Mouse (Mus musculus): ENCODE results near the gene Olfr147. TPM values are rescaled to one million over a fixed set of nuclear protein-coding genes. Genes with fewer than 3 reads are reported as not detected.
"Not testable (repeated sequence)": the region's sequence is repeated elsewhere in the genome, so short reads cannot be mapped to it uniquely, and the experiment has no call there.

Olfr147 gene
- not detected in 2 replicates for polyA plus RNA-seq (2012; ENCODE audit: insufficient read depth, insufficient read length, low replicate concordance, missing spikeins)

DNA sequence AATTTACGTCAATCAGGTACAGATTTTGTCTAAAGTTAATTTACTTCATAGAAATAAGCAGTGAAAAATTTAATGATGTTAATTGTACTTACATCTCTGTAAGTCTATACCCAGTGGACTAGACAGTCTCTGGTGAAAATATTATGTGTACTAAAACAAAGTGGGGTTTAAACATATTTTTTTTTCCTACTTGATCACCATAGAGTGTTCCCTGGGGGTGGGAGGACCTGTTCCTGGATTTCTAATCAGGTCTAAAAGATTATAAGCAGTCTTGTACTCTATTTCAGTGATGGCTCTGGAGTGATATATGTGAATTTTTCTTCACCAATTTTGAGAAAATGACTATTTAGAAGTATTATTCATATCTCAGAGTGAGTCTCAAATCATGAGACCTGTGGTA lies at the start of gene Olfr147:
Gene Olfr147, plus strand, starts transcription at position 301 of the 400 bp plus-strand sequence.
- no peaks in the 10 kb centered on the region for H3K4me1 ChIP-seq (ENCODE audit: control insufficient read depth, insufficient read depth, low read length)
- H3K4me3 ChIP-seq (ENCODE audit: insufficient read depth, low read depth, low read length), result no peak within 1 kb of the TSS
- WGBS, result 87% methylated on average over 1 of the region's 1 CpGs
- H3K27ac ChIP-seq (ENCODE audit: insufficient read depth, low read depth, low read length), result no peak within 1 kb of the TSS
- no peak for TF ChIP-seq CTCF (IDR thresholded peaks at IDR 0.05; ENCODE audit: insufficient read depth, low read depth, low read length)
- no peak for TF ChIP-seq POLR2A (IDR thresholded peaks at IDR 0.05; ENCODE audit: insufficient read depth, low read depth, low read length)

DNA sequence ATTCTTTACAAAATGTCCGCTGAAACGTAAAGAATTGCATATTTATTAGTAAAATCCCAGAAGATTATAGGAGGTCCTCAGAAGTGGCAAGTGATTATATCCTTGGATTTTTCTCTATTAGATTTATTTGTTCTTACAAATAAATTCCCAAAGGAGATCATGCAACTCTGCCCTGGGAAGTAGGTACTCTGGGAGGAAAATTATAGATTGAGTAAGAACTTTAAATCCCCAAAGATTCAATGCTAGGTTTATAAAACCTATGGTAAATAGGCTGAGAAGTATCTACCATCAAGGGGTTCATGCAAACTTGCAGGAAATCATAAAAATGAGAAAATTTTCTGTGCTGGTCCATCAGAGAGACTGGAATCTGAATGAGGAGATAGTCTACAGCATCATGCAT lies 34.9 kb upstream of the Olfr147 start, which contains the start of gene Olfr250:
Gene Olfr250, plus strand, starts transcription at position 301 of the 400 bp plus-strand sequence.
- Histone ChIP-seq H3K4me3 (ENCODE audit: insufficient read depth, low read depth, low read length) (no peak within 1 kb of the TSS), H3K4me1 (ENCODE audit: control insufficient read depth, insufficient read depth, low read length) (no peaks in the 10 kb centered on the region), H3K27ac (ENCODE audit: insufficient read depth, low read depth, low read length) (no peak within 1 kb of the TSS)
- TF ChIP-seq CTCF (IDR thresholded peaks at IDR 0.05; ENCODE audit: insufficient read depth, low read depth, low read length) (no peak), POLR2A (IDR thresholded peaks at IDR 0.05; ENCODE audit: insufficient read depth, low read depth, low read length) (no peak)
- 95% methylated on average over 2 of the region's 2 CpGs for WGBS

DNA sequence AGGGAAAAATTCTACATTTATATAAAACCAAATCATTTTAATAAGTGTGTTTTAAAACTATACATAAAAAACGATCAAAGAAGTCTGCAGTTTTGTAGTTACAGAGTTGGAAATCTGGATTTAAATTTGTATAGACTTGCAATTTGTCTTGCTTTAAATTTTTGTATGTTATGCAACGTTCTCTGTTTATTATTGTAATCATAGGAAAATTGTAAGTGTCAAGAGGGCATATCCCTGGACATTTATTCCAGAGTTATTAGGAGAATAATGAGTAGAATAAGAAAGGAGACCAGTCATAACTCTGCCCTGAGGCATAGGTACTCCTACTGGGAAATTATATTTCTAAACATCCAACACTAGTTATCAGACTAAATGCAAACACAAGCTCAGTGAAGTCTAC lies 24.7 kb upstream of the Olfr147 start, which contains the start of gene Olfr251:
Gene Olfr251, plus strand, starts transcription at position 301 of the 400 bp plus-strand sequence.
- WGBS, result 63% methylated on average over 2 of the region's 2 CpGs
- Histone ChIP-seq H3K27ac (ENCODE audit: insufficient read depth, low read depth, low read length) (no peak within 1 kb of the TSS), H3K4me3 (ENCODE audit: insufficient read depth, low read depth, low read length) (no peak within 1 kb of the TSS), H3K4me1 (ENCODE audit: control insufficient read depth, insufficient read depth, low read length) (no peaks in the 10 kb centered on the region)
- no peak for TF ChIP-seq CTCF (IDR thresholded peaks at IDR 0.05; ENCODE audit: insufficient read depth, low read depth, low read length)
- TF ChIP-seq POLR2A (IDR thresholded peaks at IDR 0.05; ENCODE audit: insufficient read depth, low read depth, low read length), result no peak

GRCm38 (mm10) chr9:38407502-38407901 lies 6.0 kb downstream of the Olfr147 start:
- not testable (repeated sequence) for H3K27ac ChIP-seq (ENCODE audit: insufficient read depth, low read depth, low read length); H3K4me1 ChIP-seq (ENCODE audit: control insufficient read depth, insufficient read depth, low read length); H3K4me3 ChIP-seq (ENCODE audit: insufficient read depth, low read depth, low read length)
- WGBS, result 86% methylated on average over 3 of the region's 3 CpGs

GRCm38 (mm10) chr9:38413502-38413901 lies 12.0 kb downstream of the Olfr147 start:
- 95% methylated on average over 14 of the region's 14 CpGs for WGBS
- H3K27ac ChIP-seq (ENCODE audit: insufficient read depth, low read depth, low read length); H3K4me3 ChIP-seq (ENCODE audit: insufficient read depth, low read depth, low read length); H3K4me1 ChIP-seq (ENCODE audit: control insufficient read depth, insufficient read depth, low read length): not testable (repeated sequence)

DNA sequence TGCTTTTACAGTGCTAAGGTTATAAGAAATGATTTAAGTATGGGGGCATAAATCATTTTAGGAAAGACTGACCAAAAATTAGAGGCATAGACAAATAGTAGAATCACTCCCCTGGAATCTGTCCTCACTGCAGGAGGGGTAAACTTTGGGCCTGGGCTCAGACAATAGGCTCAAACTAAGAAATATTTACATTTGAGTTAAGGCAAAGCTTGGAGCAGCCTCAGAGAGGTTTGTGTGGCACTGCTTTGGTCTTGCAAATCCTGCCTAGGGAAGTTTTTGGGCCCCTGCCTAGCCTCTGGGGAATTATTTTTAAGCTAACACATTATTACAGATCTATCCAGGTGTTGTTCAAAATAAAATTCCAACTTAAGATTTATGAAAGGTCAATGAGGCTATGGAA lies 22.3 kb downstream of the Olfr147 start:
- no peaks in the 10 kb centered on the region for H3K4me1 ChIP-seq (ENCODE audit: control insufficient read depth, insufficient read depth, low read length)
- H3K27ac ChIP-seq (ENCODE audit: insufficient read depth, low read depth, low read length), result no peak overlapping the region
- TF ChIP-seq POLR2A (IDR thresholded peaks at IDR 0.05; ENCODE audit: insufficient read depth, low read depth, low read length) (no peak), CTCF (IDR thresholded peaks at IDR 0.05; ENCODE audit: insufficient read depth, low read depth, low read length) (no peak)
- no peak overlapping the region for H3K4me3 ChIP-seq (ENCODE audit: insufficient read depth, low read depth, low read length)

- Histone ChIP-seq H3K4me1 (ENCODE audit: control insufficient read depth, insufficient read depth, low read length) (no peaks in the 10 kb centered on the region), H3K4me3 (ENCODE audit: insufficient read depth, low read depth, low read length) (no peak overlapping the region), H3K27ac (ENCODE audit: insufficient read depth, low read depth, low read length) (no peak overlapping the region)
- TF ChIP-seq POLR2A (IDR thresholded peaks at IDR 0.05; ENCODE audit: insufficient read depth, low read depth, low read length) (no peak), CTCF (IDR thresholded peaks at IDR 0.05; ENCODE audit: insufficient read depth, low read depth, low read length) (no peak)
- WGBS, result 55% methylated on average over 1 of the region's 1 CpGs
These were observed 25.5 kb downstream of the Olfr147 start for GRCm38 (mm10) chr9:38427026-38427425.

DNA sequence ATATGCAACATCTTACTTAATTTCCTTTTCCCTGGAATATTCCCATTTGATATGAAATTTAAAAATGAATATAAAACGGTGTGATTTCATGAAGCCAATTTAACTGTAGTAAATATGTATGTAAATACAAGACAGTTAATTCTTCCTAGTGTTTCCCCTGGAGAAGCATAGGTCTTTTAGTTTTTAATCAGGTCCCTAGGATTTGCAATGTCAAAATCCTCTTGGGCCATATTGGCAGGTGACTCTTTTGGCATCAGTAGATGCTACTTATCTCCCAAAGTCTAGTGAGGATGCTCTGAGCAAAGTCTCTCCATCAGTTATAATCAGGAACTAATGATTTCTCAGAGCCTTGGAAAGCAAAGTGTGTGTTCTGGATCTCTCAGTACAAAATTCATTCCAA lies 27.7 kb downstream of the Olfr147 start, which contains the start of gene Olfr901:
Gene Olfr901, plus strand, starts transcription at position 301 of the 400 bp plus-strand sequence.
- Histone ChIP-seq H3K27ac (ENCODE audit: insufficient read depth, low read depth, low read length) (no peak within 1 kb of the TSS), H3K4me3 (ENCODE audit: insufficient read depth, low read depth, low read length) (no peak within 1 kb of the TSS), H3K4me1 (ENCODE audit: control insufficient read depth, insufficient read depth, low read length) (no peaks in the 10 kb centered on the region)
- WGBS, result 91% methylated on average over 1 of the region's 1 CpGs
- TF ChIP-seq POLR2A (IDR thresholded peaks at IDR 0.05; ENCODE audit: insufficient read depth, low read depth, low read length) (no peak), CTCF (IDR thresholded peaks at IDR 0.05; ENCODE audit: insufficient read depth, low read depth, low read length) (no peak)

GRCm38 (mm10) chr9:38447352-38447751 lies 45.9 kb downstream of the Olfr147 start, which contains the start of gene Olfr902:
Gene Olfr902, plus strand, starts transcription at chr9:38447652.
- TF ChIP-seq CTCF (IDR thresholded peaks at IDR 0.05; ENCODE audit: insufficient read depth, low read depth, low read length) (no peak), POLR2A (IDR thresholded peaks at IDR 0.05; ENCODE audit: insufficient read depth, low read depth, low read length) (no peak)
- Histone ChIP-seq H3K4me1 (ENCODE audit: control insufficient read depth, insufficient read depth, low read length) (no peaks in the 10 kb centered on the region), H3K4me3 (ENCODE audit: insufficient read depth, low read depth, low read length) (no peak within 1 kb of the TSS), H3K27ac (ENCODE audit: insufficient read depth, low read depth, low read length) (no peak within 1 kb of the TSS)
- WGBS, result 93% methylated on average over 5 of the region's 5 CpGs

Other genes starting within 250 kb of the Olfr147 start
- not detected in 2 replicates for gene Olfr891, start 220.9 kb upstream of the Olfr147 start, polyA plus RNA-seq (2012; ENCODE audit: insufficient read depth, insufficient read length, low replicate concordance, missing spikeins)
- not detected in 2 replicates for gene Olfr893, start 193.3 kb upstream of the Olfr147 start, polyA plus RNA-seq (2012; ENCODE audit: insufficient read depth, insufficient read length, low replicate concordance, missing spikeins)
- not detected in 2 replicates for gene Olfr894, start 183.6 kb upstream of the Olfr147 start, polyA plus RNA-seq (2012; ENCODE audit: insufficient read depth, insufficient read length, low replicate concordance, missing spikeins)
- gene Olfr143, start 148.9 kb upstream of the Olfr147 start, polyA plus RNA-seq (2012; ENCODE audit: insufficient read depth, insufficient read length, low replicate concordance, missing spikeins), result not detected in 2 replicates
- gene Olfr895, start 133.8 kb upstream of the Olfr147 start, polyA plus RNA-seq (2012; ENCODE audit: insufficient read depth, insufficient read length, low replicate concordance, missing spikeins), result not detected in 2 replicates
- gene Olfr896-ps1, start 110.6 kb upstream of the Olfr147 start, polyA plus RNA-seq (2012; ENCODE audit: insufficient read depth, insufficient read length, low replicate concordance, missing spikeins), result not detected in 2 replicates
- not detected in 2 replicates for gene Olfr25, start 72.6 kb upstream of the Olfr147 start, polyA plus RNA-seq (2012; ENCODE audit: insufficient read depth, insufficient read length, low replicate concordance, missing spikeins)
- not detected in 2 replicates for gene Olfr898, start 53.3 kb upstream of the Olfr147 start, polyA plus RNA-seq (2012; ENCODE audit: insufficient read depth, insufficient read length, low replicate concordance, missing spikeins)
- gene Olfr250, start 34.8 kb upstream of the Olfr147 start, polyA plus RNA-seq (2012; ENCODE audit: insufficient read depth, insufficient read length, low replicate concordance, missing spikeins), result not detected in 2 replicates
- not detected in 2 replicates for gene Olfr251, start 24.6 kb upstream of the Olfr147 start, polyA plus RNA-seq (2012; ENCODE audit: insufficient read depth, insufficient read length, low replicate concordance, missing spikeins)
- gene Olfr901, start 27.8 kb downstream of the Olfr147 start, polyA plus RNA-seq (2012; ENCODE audit: insufficient read depth, insufficient read length, low replicate concordance, missing spikeins), result not detected in 2 replicates
- gene Olfr902, start 46.0 kb downstream of the Olfr147 start, polyA plus RNA-seq (2012; ENCODE audit: insufficient read depth, insufficient read length, low replicate concordance, missing spikeins), result not detected in 2 replicates
- not detected in 2 replicates for gene Olfr904, start 61.4 kb downstream of the Olfr147 start, polyA plus RNA-seq (2012; ENCODE audit: insufficient read depth, insufficient read length, low replicate concordance, missing spikeins)
- not detected in 2 replicates for gene Olfr905, start 69.4 kb downstream of the Olfr147 start, polyA plus RNA-seq (2012; ENCODE audit: insufficient read depth, insufficient read length, low replicate concordance, missing spikeins)
- not detected in 2 replicates for gene Olfr906, start 85.4 kb downstream of the Olfr147 start, polyA plus RNA-seq (2012; ENCODE audit: insufficient read depth, insufficient read length, low replicate concordance, missing spikeins)
- not detected in 2 replicates for gene Olfr907, start 94.1 kb downstream of the Olfr147 start, polyA plus RNA-seq (2012; ENCODE audit: insufficient read depth, insufficient read length, low replicate concordance, missing spikeins)
- not detected in 2 replicates for gene Olfr911-ps1, start 119.9 kb downstream of the Olfr147 start, polyA plus RNA-seq (2012; ENCODE audit: insufficient read depth, insufficient read length, low replicate concordance, missing spikeins)
- gene Olfr910, start 136.2 kb downstream of the Olfr147 start, polyA plus RNA-seq (2012; ENCODE audit: insufficient read depth, insufficient read length, low replicate concordance, missing spikeins), result not detected in 2 replicates
- not detected in 2 replicates for gene Olfr912, start 178.5 kb downstream of the Olfr147 start, polyA plus RNA-seq (2012; ENCODE audit: insufficient read depth, insufficient read length, low replicate concordance, missing spikeins)
- gene Olfr913, start 191.1 kb downstream of the Olfr147 start, polyA plus RNA-seq (2012; ENCODE audit: insufficient read depth, insufficient read length, low replicate concordance, missing spikeins), result not detected in 2 replicates
- gene Olfr914, start 203.4 kb downstream of the Olfr147 start, polyA plus RNA-seq (2012; ENCODE audit: insufficient read depth, insufficient read length, low replicate concordance, missing spikeins), result not detected in 2 replicates